In the genomic region with DNA sequence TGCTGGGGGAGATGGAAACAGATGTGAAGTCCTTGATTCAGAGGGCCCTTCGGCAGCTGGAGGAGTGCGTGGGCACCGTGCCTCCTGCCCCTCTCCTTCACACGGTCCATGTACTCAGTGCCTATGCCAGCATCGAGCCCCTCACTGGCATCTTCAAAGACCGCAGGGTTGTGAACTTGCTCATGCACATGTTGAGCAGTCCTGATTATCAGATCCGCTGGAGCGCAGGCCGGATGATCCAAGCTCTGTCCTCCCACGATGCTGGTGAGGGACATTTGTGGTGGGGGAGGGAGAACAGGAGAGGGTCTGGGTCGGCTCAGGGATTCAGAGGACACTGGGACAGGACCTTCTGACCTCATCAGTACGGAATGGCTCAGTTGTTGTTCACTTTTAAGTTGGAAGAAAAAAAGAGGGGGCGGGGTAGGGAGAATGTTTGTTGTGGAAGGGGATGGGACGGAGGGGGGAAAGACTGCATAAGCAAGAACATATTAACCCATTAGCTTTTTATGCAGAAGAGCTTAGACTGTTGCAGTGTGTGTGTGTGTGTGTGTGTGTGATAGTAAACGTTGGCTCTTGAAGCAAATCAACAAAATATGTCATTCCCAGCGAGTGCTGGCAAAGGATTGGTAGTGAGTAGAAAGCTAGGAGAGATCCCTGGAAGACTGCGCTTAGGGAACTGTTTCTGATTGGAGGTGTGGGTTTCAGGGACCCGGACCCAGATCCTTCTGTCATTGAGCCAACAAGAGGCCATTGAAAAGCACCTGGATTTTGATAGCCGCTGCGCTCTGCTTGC, we compare ENCODE assay signal across 8 mouse cellular contexts. TPM values are rescaled to one million over a fixed set of nuclear protein-coding genes. Genes with fewer than 3 reads are reported as not detected.
DNase-seq lines count a peak whose midpoint lies in the region; ATAC-seq lines count a peak whose summit lies in the region.

No protein-coding gene starts in this region.

- 51% methylated on average over 20 of the region's 20 CpGs for WGBS in heart, embryonic 14.5 days
- WGBS in hindbrain, embryonic 13.5 days, result 72% methylated on average over 20 of the region's 20 CpGs
- WGBS in midbrain, embryonic 12.5 days, result 80% methylated on average over 20 of the region's 20 CpGs

- H3K9me3 ChIP-seq in heart, embryonic 14.5 days (ENCODE audit: control insufficient read depth, low read length), result no peaks in the 10 kb centered on the region
- H3K9me3 ChIP-seq in hindbrain, embryonic 13.5 days, result no peaks in the 10 kb centered on the region
- H3K9me3 ChIP-seq in midbrain, embryonic 12.5 days, result no peaks in the 10 kb centered on the region

- no peak for ATAC-seq in heart, embryonic 14.5 days (ENCODE audit: insufficient number of reproducible peaks, insufficient read depth, low FRiP score, low read depth)
- no peak for ATAC-seq in hindbrain, embryonic 13.5 days (ENCODE audit: low FRiP score)
- ATAC-seq in midbrain, embryonic 12.5 days (ENCODE audit: low FRiP score, low read depth), result no peak

- peak overlapping the region; percentile 82 for H3K4me2 ChIP-seq in heart, embryonic 14.5 days (ENCODE audit: low read length)
- peak overlapping the region; percentile 85 for H3K4me2 ChIP-seq in hindbrain, embryonic 13.5 days
- peak overlapping the region; percentile 86 for H3K4me2 ChIP-seq in midbrain, embryonic 12.5 days (replicated peaks)

- H3K4me1 ChIP-seq in heart, embryonic 14.5 days (ENCODE audit: control insufficient read depth in 2 of 2, insufficient read depth in 2 of 2, low read length in 2 of 2), result peaks cover 21 to 31% of the 10 kb centered on the region in 2 experiments
- H3K4me1 ChIP-seq in brown adipose tissue, adult 24 weeks (ENCODE audit: control insufficient read depth, insufficient read depth, insufficient read length, low read length), result peaks cover 15% of the 10 kb centered on the region
- peaks cover 56% of the 10 kb centered on the region for H3K4me1 ChIP-seq in hindbrain, embryonic 13.5 days (replicated peaks)
- H3K4me1 ChIP-seq in midbrain, embryonic 12.5 days, result peaks cover 32% of the 10 kb centered on the region

- H3K4me3 ChIP-seq in heart, embryonic 14.5 days (ENCODE audit: control insufficient read depth in 1 of 2, insufficient read depth in 1 of 2, low read depth in 1 of 2, low read length in 2 of 2), result peak overlapping the region; percentile 76 to 91
- H3K4me3 ChIP-seq in brown adipose tissue, adult 24 weeks (ENCODE audit: insufficient read depth, low read depth, low read length), result peak overlapping the region; percentile 79
- H3K4me3 ChIP-seq in hindbrain, embryonic 13.5 days, result peak overlapping the region; percentile 72
- H3K4me3 ChIP-seq in midbrain, embryonic 12.5 days, result peak overlapping the region; percentile 69

- H3K27me3 ChIP-seq in heart, embryonic 14.5 days (ENCODE audit: control insufficient read depth, insufficient read depth, low read length), result no peaks in the 10 kb centered on the region
- no peaks in the 10 kb centered on the region for H3K27me3 ChIP-seq in hindbrain, embryonic 13.5 days
- H3K27me3 ChIP-seq in midbrain, embryonic 12.5 days, result no peaks in the 10 kb centered on the region

- H3K9ac ChIP-seq in heart, embryonic 14.5 days (ENCODE audit: low read length), result peak overlapping the region; percentile 94
- H3K9ac ChIP-seq in hindbrain, embryonic 13.5 days, result peak overlapping the region; percentile 95
- H3K9ac ChIP-seq in midbrain, embryonic 12.5 days (replicated peaks), result peak overlapping the region; percentile 91

- H3K36me3 ChIP-seq in heart, embryonic 14.5 days (ENCODE audit: control insufficient read depth, insufficient read depth, low read length), result peaks cover 66% of the 10 kb centered on the region
- peaks cover 49% of the 10 kb centered on the region for H3K36me3 ChIP-seq in hindbrain, embryonic 13.5 days
- H3K36me3 ChIP-seq in midbrain, embryonic 12.5 days, result peaks cover 51% of the 10 kb centered on the region

- no peak for DNase-seq in heart, adult 18-20 months
- DNase-seq in MN1 (ENCODE audit: low spot score), result no peak
- no peak for DNase-seq in urinary bladder, postnatal 4 days (ENCODE audit: low spot score in 2 of 2)
- DNase-seq in thymus, postnatal 36 days, result no peak

- peak overlapping the region in 1 of 2 experiments; percentile 98; a peak in 2 of 4 replicates for H3K27ac ChIP-seq in heart, embryonic 14.5 days (replicated peaks in 1 of 2; ENCODE audit: control insufficient read depth in 1 of 2, insufficient read depth in 1 of 2, low read depth in 2 of 2, low read length in 2 of 2)
- 0 out of 2 replicates have a peak overlapping the region, but pooled peaks have one; percentile 73 for H3K27ac ChIP-seq in brown adipose tissue, adult 24 weeks (replicated peaks; ENCODE audit: low read depth, low read length)
- peak overlapping the region; percentile 97; the same call in 1 of the 2 replicates for H3K27ac ChIP-seq in hindbrain, embryonic 13.5 days
- no peak overlapping the region for H3K27ac ChIP-seq in midbrain, embryonic 12.5 days (replicated peaks)

RNA-seq across cellular contexts. Expression of a gene that starts 1.8 kb away (rescaled TPM):
- 31.3 and 34.3 TPM in 2 replicates for polyA plus RNA-seq in heart, embryonic 14.5 days (2014; fragmentation: Nextera tagmentation; extraction: Ambion mirVana)
- total RNA-seq in heart, adult 18-20 months (2021), result 10 to 100 TPM; 16.9 to 18.8 TPM
- 8.9 and 13.8 TPM in 2 replicates for polyA plus RNA-seq in brown adipose tissue, adult 24 weeks (2012; ENCODE audit: insufficient read depth, insufficient read length, missing spikeins)
- polyA plus RNA-seq in hindbrain, embryonic 13.5 days (2015; fragmentation: Nextera tagmentation; extraction: Ambion mirVana), result 40.0 and 41.2 TPM in 2 replicates
- polyA plus RNA-seq in midbrain, embryonic 12.5 days (2016; fragmentation: Nextera tagmentation; extraction: Ambion mirVana), result 48.3 and 49.0 TPM in 2 replicates

RNA-seq across cellular contexts. Expression of a gene that starts 5.9 kb away (rescaled TPM):
- 116 and 122 TPM in 2 replicates for polyA plus RNA-seq in heart, embryonic 14.5 days (2014; fragmentation: Nextera tagmentation; extraction: Ambion mirVana)
- 100 to 1,000 TPM; 136 to 141 TPM for total RNA-seq in heart, adult 18-20 months (2021)
- 118 and 151 TPM in 2 replicates for polyA plus RNA-seq in brown adipose tissue, adult 24 weeks (2012; ENCODE audit: insufficient read depth, insufficient read length, missing spikeins)
- polyA plus RNA-seq in hindbrain, embryonic 13.5 days (2015; fragmentation: Nextera tagmentation; extraction: Ambion mirVana), result 73.5 and 75.6 TPM in 2 replicates
- polyA plus RNA-seq in midbrain, embryonic 12.5 days (2016; fragmentation: Nextera tagmentation; extraction: Ambion mirVana), result 73.9 and 88.4 TPM in 2 replicates

RNA-seq across cellular contexts. Expression of a gene that starts 6.1 kb away (rescaled TPM):
- 20.3 and 21.4 TPM in 2 replicates for polyA plus RNA-seq in heart, embryonic 14.5 days (2014; fragmentation: Nextera tagmentation; extraction: Ambion mirVana)
- total RNA-seq in heart, adult 18-20 months (2021), result 10 to 100 TPM; 25.9 to 26.8 TPM
- polyA plus RNA-seq in brown adipose tissue, adult 24 weeks (2012; ENCODE audit: insufficient read depth, insufficient read length, missing spikeins), result 15.7 and 15.9 TPM in 2 replicates
- polyA plus RNA-seq in hindbrain, embryonic 13.5 days (2015; fragmentation: Nextera tagmentation; extraction: Ambion mirVana), result 45.1 and 45.9 TPM in 2 replicates
- polyA plus RNA-seq in midbrain, embryonic 12.5 days (2016; fragmentation: Nextera tagmentation; extraction: Ambion mirVana), result 43.6 and 44.7 TPM in 2 replicates

RNA-seq across cellular contexts. Expression of a gene that starts 22.2 kb away (rescaled TPM):
- polyA plus RNA-seq in heart, embryonic 14.5 days (2014; fragmentation: Nextera tagmentation; extraction: Ambion mirVana), result 33.9 and 36.9 TPM in 2 replicates
- 10 to 100 TPM; 13.4 to 14.2 TPM for total RNA-seq in heart, adult 18-20 months (2021)
- polyA plus RNA-seq in brown adipose tissue, adult 24 weeks (2012; ENCODE audit: insufficient read depth, insufficient read length, missing spikeins), result 19.7 and 20.6 TPM in 2 replicates
- 52.3 and 56.2 TPM in 2 replicates for polyA plus RNA-seq in hindbrain, embryonic 13.5 days (2015; fragmentation: Nextera tagmentation; extraction: Ambion mirVana)
- 54.1 and 56.0 TPM in 2 replicates for polyA plus RNA-seq in midbrain, embryonic 12.5 days (2016; fragmentation: Nextera tagmentation; extraction: Ambion mirVana)

RNA-seq across cellular contexts. Expression of a gene that starts 22.6 kb away (rescaled TPM):
- 12.8 and 21.3 TPM in 2 replicates for polyA plus RNA-seq in heart, embryonic 14.5 days (2014; fragmentation: Nextera tagmentation; extraction: Ambion mirVana)
- total RNA-seq in heart, adult 18-20 months (2021), result 1 to 10 TPM; 2.0 to 2.5 TPM
- 0.42 TPM in 1 of 2 replicates, not detected in the other for polyA plus RNA-seq in brown adipose tissue, adult 24 weeks (2012; ENCODE audit: insufficient read depth, insufficient read length, missing spikeins)
- polyA plus RNA-seq in hindbrain, embryonic 13.5 days (2015; fragmentation: Nextera tagmentation; extraction: Ambion mirVana), result 39.9 and 40.7 TPM in 2 replicates
- 57.1 and 63.4 TPM in 2 replicates for polyA plus RNA-seq in midbrain, embryonic 12.5 days (2016; fragmentation: Nextera tagmentation; extraction: Ambion mirVana)
